Mouse (Mus musculus) heart, adult 2 months (tissue): Measurements from ENCODE around the gene Rbfox3.

ENCODE experiments used
- CTCF ChIP-seq: fragments of 200-600 bp; IDR thresholded peaks from 2 replicates; pipeline ENCODE4 v1.8.1; 2022; ENCODE audit warnings: antibody characterized with exemption, mild to moderate bottlenecking, moderate library complexity
- EP300 ChIP-seq: fragments of 200-500 bp; IDR thresholded peaks from 2 replicates; pipeline ENCODE4 v1.6.1; 2011; ENCODE audit warnings: low read depth, low read length, control low read depth; ENCODE audit not compliant: insufficient read depth

DNA sequence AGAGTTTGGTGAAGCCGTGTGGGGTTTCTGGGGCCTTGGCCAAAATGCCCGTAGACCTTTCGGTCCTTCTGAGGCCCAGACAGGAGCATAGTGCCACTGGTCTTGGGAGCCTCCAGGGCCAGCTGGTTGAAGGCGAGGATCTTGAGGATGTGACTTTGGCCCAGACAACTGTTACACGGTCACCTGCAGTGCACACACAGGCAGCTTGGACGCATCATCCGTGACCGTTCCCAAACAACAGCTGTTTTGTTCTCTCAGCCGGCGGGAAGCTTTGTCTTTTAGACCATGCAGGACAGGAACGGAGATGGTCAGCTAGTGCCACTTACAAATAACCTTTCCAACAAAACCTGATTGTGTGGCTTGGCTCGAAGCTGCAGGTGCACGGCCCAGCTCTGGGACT, 439.7 kb downstream of the Rbfox3 start:
- TF ChIP-seq EP300: no peak
- TF ChIP-seq CTCF: no peak
